Mouse (Mus musculus) hindbrain, embryonic 15.5 days (tissue): ENCODE data around the gene Snrpb. TPM values are rescaled to one million over a fixed set of nuclear protein-coding genes. Genes with fewer than 3 reads are reported as not detected.

ENCODE experiments used
- ATAC-seq: fragments of 200-750 bp; cut with Nextera tagmentation; 2 replicates; pipeline ENCODE4 v1.8.0; 2017; ENCODE audit warnings: low read depth, moderate number of reproducible peaks, moderate TSS enrichment; ENCODE audit not compliant: low FRiP score
- H3K27ac ChIP-seq: fragments of 300-500 bp; sonication (generic); replicated peaks from 2 replicates; pipeline ENCODE4 v1.5.1; 2015; ENCODE audit warnings: mild to moderate bottlenecking, inconsistent platforms
- H3K27me3 ChIP-seq: fragments of 300-500 bp; sonication (generic); 2 replicates; pipeline ENCODE4 v1.6.1; 2015; ENCODE audit warnings: control low read depth, inconsistent platforms
- H3K36me3 ChIP-seq: fragments of 300-500 bp; sonication (generic); 2 replicates; pipeline ENCODE4 v1.6.1; 2015; ENCODE audit warnings: control low read depth, inconsistent platforms
- H3K4me1 ChIP-seq: fragments of 300-500 bp; sonication (generic); replicated peaks from 2 replicates; pipeline ENCODE4 v1.6.1; 2015; ENCODE audit warnings: control low read depth, inconsistent platforms
- H3K4me2 ChIP-seq: fragments of 300-500 bp; sonication (generic); 2 replicates; pipeline ENCODE4 v1.6.1; 2015; ENCODE audit warnings: moderate library complexity, mild to moderate bottlenecking, inconsistent platforms
- H3K4me3 ChIP-seq: fragments of 300-500 bp; sonication (generic); 2 replicates; pipeline ENCODE4 v1.5.1; 2015; ENCODE audit warnings: mild to moderate bottlenecking, inconsistent platforms
- H3K9ac ChIP-seq: fragments of 300-500 bp; sonication (generic); 2 replicates; pipeline ENCODE4 v1.6.1; 2015; ENCODE audit warnings: inconsistent platforms
- H3K9me3 ChIP-seq: fragments of 300-500 bp; sonication (generic); 2 replicates; pipeline ENCODE4 v1.6.1; 2016; ENCODE audit warnings: control low read depth, inconsistent platforms
- WGBS: fragments of 180-500 bp; shearing (Covaris S2); methylation state at CpG from one replicate; pipeline ENCODE4 v1.1.7; 2015; 5-methylcytosine and 5-hydroxymethylcytosine counted together
- polyA plus RNA-seq: library from polyadenylated mRNA; unstranded; fragments of >200 nt; fragmentation: Nextera tagmentation; extraction: Ambion mirVana; gene quantifications from 2 replicates; pipeline ENCODE4 v1.2.1, GENCODE M21; 2015

Snrpb gene
- polyA plus RNA-seq, result 326 and 337 TPM in 2 replicates

DNA sequence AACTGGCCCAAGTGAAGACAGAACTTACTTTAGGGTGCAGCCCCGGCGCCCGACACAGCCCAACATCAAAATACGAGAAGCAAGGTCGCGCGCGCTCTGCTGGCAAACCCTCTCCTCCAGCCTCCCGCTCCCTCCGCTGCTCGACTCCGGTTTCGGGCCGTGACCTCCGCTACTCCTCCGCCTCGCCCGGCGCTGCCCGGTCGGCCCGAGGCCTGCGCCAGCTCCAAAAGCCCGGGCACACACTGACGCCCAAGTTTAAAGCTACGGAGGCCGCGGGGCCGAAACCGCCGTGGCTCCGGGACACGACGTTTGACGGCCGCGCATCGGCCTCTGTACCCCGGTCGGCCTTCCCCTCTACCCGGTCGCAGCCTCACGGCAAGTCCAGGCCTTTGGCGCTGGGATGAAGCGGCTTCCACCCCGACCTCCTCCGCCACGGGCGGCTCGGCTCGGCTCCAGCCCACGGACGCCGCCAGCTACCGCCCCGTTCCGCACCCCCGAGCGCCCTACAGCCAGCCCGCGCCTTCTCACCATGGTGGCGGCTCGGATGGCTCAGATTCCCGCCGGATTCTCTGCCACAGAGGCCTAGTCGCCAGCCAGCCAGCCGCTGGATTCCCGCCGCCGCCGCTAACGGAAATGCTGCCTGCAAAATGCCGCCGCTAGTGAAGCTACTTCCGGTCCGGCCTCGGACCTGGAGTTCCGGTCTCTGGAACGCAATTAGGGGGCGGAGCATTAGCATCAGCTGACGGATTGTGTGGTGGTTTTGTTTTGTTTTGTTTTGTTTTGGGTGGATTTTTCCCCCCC lies at the start of gene Snrpb:
Snrpb (minus strand) TSS at position 698 of the 801 bp plus-strand sequence.
- WGBS, result under 1% methylated on average over 81 of the region's 81 CpGs
- peak; percentile 95 for ATAC-seq
- H3K27ac ChIP-seq, result peak within 1 kb of the TSS; percentile 94
- H3K36me3 ChIP-seq, result peaks cover 19% of the 10 kb centered on the region
- peak within 1 kb of the TSS; percentile 75 for H3K4me3 ChIP-seq
- no peaks in the 10 kb centered on the region for H3K27me3 ChIP-seq
- no peaks in the 10 kb centered on the region for H3K9me3 ChIP-seq
- H3K9ac ChIP-seq, result peak within 1 kb of the TSS; percentile 97
- peak within 1 kb of the TSS; percentile 92 for H3K4me2 ChIP-seq
- peaks cover 28% of the 10 kb centered on the region for H3K4me1 ChIP-seq

DNA sequence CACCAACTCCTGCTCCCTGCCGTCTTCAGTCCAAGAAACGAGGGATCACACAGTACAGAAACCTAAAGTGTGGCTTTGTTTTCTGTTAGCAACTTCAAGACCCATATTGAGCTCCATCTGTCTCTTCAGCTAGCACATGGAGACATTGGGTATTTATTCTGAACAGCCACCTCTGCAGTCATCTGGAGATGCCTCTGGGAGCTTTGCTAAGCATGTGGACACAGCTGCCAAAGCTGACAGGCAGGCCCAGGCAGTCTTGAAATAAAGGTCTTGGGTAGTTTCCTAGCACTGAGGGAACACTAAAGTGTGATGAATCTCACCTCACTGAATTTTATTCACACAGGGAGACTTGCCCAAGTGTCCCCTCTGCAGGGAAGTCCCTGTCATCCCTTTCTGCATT lies 32.4 kb upstream of the Snrpb start:
- WGBS, result 83% methylated on average over 2 of the region's 2 CpGs
- H3K27me3 ChIP-seq, result no peaks in the 10 kb centered on the region
- H3K4me1 ChIP-seq, result no peaks in the 10 kb centered on the region
- no peak overlapping the region for H3K4me3 ChIP-seq
- no peak overlapping the region for H3K4me2 ChIP-seq
- no peaks in the 10 kb centered on the region for H3K9me3 ChIP-seq
- H3K9ac ChIP-seq, result no peak overlapping the region
- no peak for ATAC-seq
- no peaks in the 10 kb centered on the region for H3K36me3 ChIP-seq
- no peak overlapping the region for H3K27ac ChIP-seq

DNA sequence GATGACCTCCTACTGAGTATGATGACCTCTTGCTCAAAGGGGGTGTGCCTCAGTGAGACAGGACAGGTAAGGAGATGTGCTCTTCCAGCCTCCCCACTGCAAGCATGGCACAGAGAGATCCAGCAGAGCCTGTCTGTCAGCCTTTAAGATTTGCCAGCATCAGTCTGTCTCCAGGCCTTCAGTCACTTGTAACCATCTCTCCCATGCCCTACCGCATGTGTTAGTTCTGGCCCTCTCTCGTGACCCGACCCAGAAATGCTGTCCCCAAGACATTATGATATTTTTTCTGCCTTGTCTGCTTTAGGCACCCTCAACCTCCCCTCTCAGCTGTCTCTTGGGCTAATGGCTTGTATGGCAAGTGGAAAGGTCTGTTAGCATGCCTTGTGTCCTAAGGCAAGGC lies 30.4 kb upstream of the Snrpb start:
- H3K4me3 ChIP-seq, result no peak overlapping the region
- H3K4me1 ChIP-seq, result no peaks in the 10 kb centered on the region
- no peak overlapping the region for H3K4me2 ChIP-seq
- 94% methylated on average over 3 of the region's 3 CpGs for WGBS
- no peaks in the 10 kb centered on the region for H3K9me3 ChIP-seq
- H3K36me3 ChIP-seq, result no peaks in the 10 kb centered on the region
- ATAC-seq, result no peak
- H3K27me3 ChIP-seq, result no peaks in the 10 kb centered on the region
- H3K9ac ChIP-seq, result no peak overlapping the region
- H3K27ac ChIP-seq, result no peak overlapping the region

DNA sequence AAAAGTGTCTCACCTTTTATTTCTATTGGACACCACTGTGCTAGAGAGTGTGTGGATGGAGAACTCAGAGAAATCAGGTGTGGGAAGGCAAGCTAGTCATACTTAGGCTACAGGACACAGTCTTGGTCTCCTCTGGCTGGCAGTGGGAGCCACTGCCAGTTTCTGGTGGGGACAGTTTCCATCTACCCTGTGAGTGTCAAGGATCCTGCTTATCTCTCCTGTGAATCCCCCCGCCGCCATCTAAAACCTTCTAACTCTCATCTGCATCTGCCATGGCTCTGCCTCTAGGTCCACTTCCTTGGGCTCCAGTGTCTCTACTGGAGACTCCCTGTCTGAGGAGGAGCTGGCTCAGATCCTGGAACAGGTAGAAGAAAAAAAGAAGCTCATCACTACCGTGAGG lies 28.8 kb upstream of the Snrpb start:
- no peak overlapping the region for H3K4me3 ChIP-seq
- H3K36me3 ChIP-seq, result no peaks in the 10 kb centered on the region
- H3K27me3 ChIP-seq, result no peaks in the 10 kb centered on the region
- WGBS, result 92% methylated on average over 3 of the region's 3 CpGs
- H3K27ac ChIP-seq, result no peak overlapping the region
- no peaks in the 10 kb centered on the region for H3K4me1 ChIP-seq
- ATAC-seq, result no peak
- no peak overlapping the region for H3K4me2 ChIP-seq
- no peak overlapping the region for H3K9ac ChIP-seq
- no peaks in the 10 kb centered on the region for H3K9me3 ChIP-seq

DNA sequence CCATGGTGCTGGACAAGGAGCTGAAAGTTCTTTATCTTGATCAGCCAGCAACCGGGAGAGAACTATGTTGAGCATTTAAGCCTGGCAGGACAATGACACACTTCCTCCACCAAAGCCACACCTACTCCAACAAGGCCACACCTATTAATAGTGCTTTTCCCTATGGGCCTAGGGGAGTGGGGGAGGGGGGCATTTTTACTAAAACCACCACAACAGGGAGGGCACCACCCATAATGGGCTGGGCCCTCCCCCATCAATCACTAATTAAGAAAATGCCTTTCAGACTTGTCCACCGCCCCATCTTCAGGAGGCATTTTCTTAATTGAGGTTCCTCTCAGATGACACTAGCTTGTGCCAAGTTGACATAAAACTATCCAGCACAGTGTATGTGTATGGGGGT lies 28.2 kb upstream of the Snrpb start:
- no peaks in the 10 kb centered on the region for H3K4me1 ChIP-seq
- no peak overlapping the region for H3K27ac ChIP-seq
- H3K4me3 ChIP-seq, result no peak overlapping the region
- WGBS, result 83% methylated on average over 2 of the region's 2 CpGs
- H3K36me3 ChIP-seq, result no peaks in the 10 kb centered on the region
- H3K27me3 ChIP-seq, result no peaks in the 10 kb centered on the region
- H3K4me2 ChIP-seq, result no peak overlapping the region
- H3K9ac ChIP-seq, result no peak overlapping the region
- no peak for ATAC-seq
- H3K9me3 ChIP-seq, result no peaks in the 10 kb centered on the region

DNA sequence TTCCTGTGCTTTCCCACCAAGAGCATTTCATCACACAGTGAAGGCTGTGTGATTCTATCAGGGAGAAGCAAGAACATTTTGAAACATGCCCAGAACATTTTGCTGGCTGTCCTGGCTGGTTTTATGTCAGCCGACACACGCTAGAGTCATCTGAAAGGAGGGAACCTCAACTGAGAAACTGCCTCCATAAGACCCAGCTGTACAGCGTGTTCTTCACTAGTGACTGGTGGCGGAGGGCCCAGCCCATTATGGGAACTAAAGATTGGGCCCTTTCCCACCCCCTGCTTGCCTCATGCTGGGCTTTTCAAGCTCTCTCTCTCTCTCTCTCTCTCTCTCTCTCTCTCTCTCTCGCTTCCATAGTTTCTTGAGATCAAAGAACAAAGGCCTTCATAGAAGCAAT lies 21.8 kb upstream of the Snrpb start:
- Histone ChIP-seq H3K27me3 (no peaks in the 10 kb centered on the region), H3K4me1 (no peaks in the 10 kb centered on the region), H3K4me2 (no peak overlapping the region), H3K4me3 (no peak overlapping the region), H3K9ac (no peak overlapping the region), H3K36me3 (no peaks in the 10 kb centered on the region), H3K27ac (no peak overlapping the region), H3K9me3 (no peaks in the 10 kb centered on the region)
- WGBS, result 67% methylated on average over 5 of the region's 5 CpGs
- no peak for ATAC-seq

DNA sequence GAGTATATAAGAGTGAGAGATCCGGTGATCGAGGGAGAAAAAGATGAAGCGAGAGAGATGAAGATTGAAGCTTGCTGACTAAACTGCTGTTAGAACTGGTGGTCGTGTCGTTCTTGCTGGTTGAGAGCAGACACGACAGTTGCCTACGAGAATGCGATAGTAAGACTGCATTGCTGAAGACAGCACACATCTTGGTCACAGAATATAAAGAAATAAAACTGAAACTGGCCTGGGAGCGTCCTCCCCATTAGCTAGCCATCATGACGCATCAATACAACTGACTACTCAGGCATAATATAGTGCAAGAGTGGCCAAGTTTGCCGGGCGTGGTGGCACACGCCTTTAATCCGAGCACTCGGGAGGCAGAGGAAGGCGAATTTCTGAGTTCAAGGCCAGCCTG lies 15.7 kb upstream of the Snrpb start, which contains the start of gene Tmc2:
Tmc2 (plus strand) TSS at position 301 of the 400 bp plus-strand sequence.
- Histone ChIP-seq H3K4me2 (no peak within 1 kb of the TSS), H3K4me3 (no peak within 1 kb of the TSS), H3K36me3 (no peaks in the 10 kb centered on the region), H3K4me1 (no peaks in the 10 kb centered on the region), H3K9ac (no peak within 1 kb of the TSS), H3K9me3 (no peaks in the 10 kb centered on the region), H3K27me3 (no peaks in the 10 kb centered on the region), H3K27ac (no peak within 1 kb of the TSS)
- 95% methylated on average over 16 of the region's 16 CpGs for WGBS
- no peak for ATAC-seq

DNA sequence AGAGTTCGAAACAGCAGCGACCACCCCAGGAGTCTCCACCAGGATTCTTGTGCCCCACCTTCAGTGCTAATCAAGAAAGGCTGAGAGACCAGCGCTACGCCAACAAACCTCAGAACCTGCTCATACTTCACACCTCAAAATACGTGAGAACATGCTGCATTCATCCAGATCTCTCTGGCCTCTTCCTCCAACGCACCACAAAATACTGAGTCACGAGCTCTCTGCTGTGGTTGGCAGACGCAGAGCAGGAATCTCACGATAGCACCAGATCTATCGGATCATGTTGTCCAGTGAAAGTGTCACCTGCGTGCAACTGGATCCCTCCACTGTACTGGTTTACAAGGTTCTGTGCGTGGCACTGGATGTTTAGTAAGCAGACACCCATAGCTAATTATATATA lies 9.2 kb upstream of the Snrpb start:
- Histone ChIP-seq H3K9me3 (no peaks in the 10 kb centered on the region), H3K9ac (no peak overlapping the region), H3K4me1 (no peaks in the 10 kb centered on the region), H3K4me2 (no peak overlapping the region), H3K27ac (no peak overlapping the region), H3K36me3 (no peaks in the 10 kb centered on the region), H3K27me3 (no peaks in the 10 kb centered on the region), H3K4me3 (no peak overlapping the region)
- ATAC-seq, result no peak
- WGBS, result 93% methylated on average over 12 of the region's 12 CpGs

DNA sequence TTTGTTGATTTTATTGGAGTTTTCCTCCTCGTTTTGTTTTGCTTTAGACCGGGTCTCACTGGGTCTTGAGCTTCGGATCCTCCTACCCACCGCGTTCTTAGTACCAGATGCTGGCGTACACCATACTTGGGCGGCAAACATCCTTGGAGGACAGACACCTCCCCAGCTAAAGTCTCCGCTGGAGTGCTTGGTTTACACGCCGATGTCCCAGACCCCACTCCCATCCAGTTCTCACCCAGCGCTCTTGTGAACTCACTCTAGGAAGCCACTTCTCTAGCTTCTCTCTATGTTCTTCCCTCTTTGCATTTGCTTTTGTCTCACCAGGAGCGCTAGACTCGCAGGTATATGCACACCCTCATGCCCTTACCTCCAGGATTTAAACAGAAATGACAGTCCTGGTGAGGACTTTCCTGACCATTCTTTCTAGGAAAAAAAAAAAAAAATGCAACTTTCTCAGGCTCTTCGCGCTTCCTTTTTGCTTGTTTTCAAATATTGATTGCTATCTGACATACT lies 360 bp upstream of the Snrpb start:
- 1% methylated on average over 15 of the region's 15 CpGs for WGBS
- peak; percentile 87 for ATAC-seq
- peaks cover 28% of the 10 kb centered on the region for H3K4me1 ChIP-seq

DNA sequence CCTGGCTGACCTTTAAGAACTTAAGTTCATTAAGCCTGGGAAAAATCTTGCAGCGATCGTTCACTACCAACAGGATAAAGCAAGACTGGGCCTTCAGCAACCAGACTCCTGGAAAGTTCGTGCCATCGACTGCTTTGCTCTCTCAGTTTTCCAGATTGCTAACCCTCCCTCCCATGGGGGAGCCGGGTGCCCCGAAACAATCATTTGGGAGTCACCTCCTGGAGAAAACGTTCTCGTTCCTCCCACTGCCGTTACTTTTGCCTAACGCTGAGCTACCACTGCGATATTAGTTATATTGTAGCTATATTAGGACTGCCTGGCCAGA lies 860 bp downstream of the Snrpb start:
- ATAC-seq, result no peak
- peak overlapping the region; percentile 75 for H3K4me3 ChIP-seq
- H3K4me1 ChIP-seq, result peaks cover 28% of the 10 kb centered on the region
- peaks cover 24% of the 10 kb centered on the region for H3K36me3 ChIP-seq
- no peaks in the 10 kb centered on the region for H3K27me3 ChIP-seq
- H3K4me2 ChIP-seq, result peak overlapping the region; percentile 92
- H3K9ac ChIP-seq, result peak overlapping the region; percentile 97
- WGBS, result under 1% methylated on average over 11 of the region's 11 CpGs
- H3K9me3 ChIP-seq, result no peaks in the 10 kb centered on the region
- peak overlapping the region; percentile 94 for H3K27ac ChIP-seq

More for the DNA sequence above, 360 bp upstream of the Snrpb start:
- peak overlapping the region; percentile 55 for H3K9ac ChIP-seq
- H3K9me3 ChIP-seq, result no peaks in the 10 kb centered on the region
- H3K4me3 ChIP-seq, result peak overlapping the region; percentile 75
- peak overlapping the region; percentile 92 for H3K4me2 ChIP-seq
- H3K27ac ChIP-seq, result peak overlapping the region; percentile 94
- no peaks in the 10 kb centered on the region for H3K27me3 ChIP-seq
- H3K36me3 ChIP-seq, result peaks cover 12% of the 10 kb centered on the region

DNA sequence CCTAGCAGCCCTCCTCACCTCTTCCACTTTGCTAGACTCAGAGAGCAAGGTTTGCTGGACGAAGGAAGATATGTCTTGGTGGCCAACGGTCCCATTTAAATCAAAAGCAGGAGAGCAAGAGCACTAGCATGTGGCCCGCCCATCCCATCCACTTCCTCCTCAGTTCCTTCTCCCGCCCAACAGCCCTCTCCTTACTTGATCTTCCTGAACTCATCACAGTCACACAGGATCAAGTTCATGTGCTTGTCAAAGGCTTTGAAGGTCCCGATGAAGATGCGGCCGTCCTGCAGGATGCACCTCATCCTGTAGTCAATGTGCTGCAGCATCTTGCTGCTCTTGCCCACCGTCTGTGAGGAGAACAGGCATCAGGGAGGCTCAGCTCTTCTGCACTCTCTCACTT lies 2.4 kb downstream of the Snrpb start:
- peaks cover 28% of the 10 kb centered on the region for H3K4me1 ChIP-seq
- ATAC-seq, result no peak
- H3K27me3 ChIP-seq, result no peaks in the 10 kb centered on the region
- no peaks in the 10 kb centered on the region for H3K9me3 ChIP-seq
- 82% methylated on average over 8 of the region's 8 CpGs for WGBS
- H3K4me2 ChIP-seq, result peak overlapping the region; percentile 92
- no peak overlapping the region for H3K4me3 ChIP-seq
- peaks cover 39% of the 10 kb centered on the region for H3K36me3 ChIP-seq
- no peak overlapping the region for H3K9ac ChIP-seq
- no peak overlapping the region for H3K27ac ChIP-seq

DNA sequence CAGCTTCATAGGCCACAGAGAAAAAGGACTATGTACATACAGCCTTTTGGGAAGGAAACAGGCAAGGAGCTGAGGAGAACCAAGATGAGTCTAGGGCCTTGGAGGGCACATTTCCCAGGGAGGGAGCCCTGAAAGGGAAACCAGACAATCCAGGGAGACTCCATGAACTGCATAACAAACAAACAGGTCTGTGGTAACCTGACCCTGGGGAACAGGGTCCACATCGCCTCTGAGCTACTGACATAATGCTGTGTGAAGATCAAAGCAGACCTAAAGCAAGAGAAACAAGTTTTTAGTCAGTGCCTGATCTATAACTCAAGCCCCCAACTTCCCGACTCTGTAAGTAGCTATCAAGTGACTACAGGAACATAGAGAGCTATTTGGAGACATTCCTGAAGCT lies 7.5 kb downstream of the Snrpb start:
- H3K9ac ChIP-seq, result no peak overlapping the region
- peaks cover 66% of the 10 kb centered on the region for H3K36me3 ChIP-seq
- H3K27me3 ChIP-seq, result no peaks in the 10 kb centered on the region
- no peaks in the 10 kb centered on the region for H3K9me3 ChIP-seq
- H3K4me1 ChIP-seq, result peaks cover 3% of the 10 kb centered on the region
- H3K4me2 ChIP-seq, result no peak overlapping the region
- 91% methylated on average over 2 of the region's 2 CpGs for WGBS
- no peak overlapping the region for H3K27ac ChIP-seq
- no peak overlapping the region for H3K4me3 ChIP-seq
- no peak for ATAC-seq
